Mouse (Mus musculus) monocyte, adult 2 months (primary cell): ENCODE data around the gene Inf2.

ENCODE experiments used
- DNase-seq, 2 experiments: peaks; one replicate each; pipeline ENCODE4 v3.0.0; 2022; ENCODE audit warnings: low spot score in 2 of 2, low read depth in 1 of 2

Gene Inf2

GRCm38 (mm10) chr12:112621900-112622299 is 33.3 kb downstream of the Inf2 start:
- no peak for DNase-seq

GRCm38 (mm10) chr12:112623742-112624141 is 35.2 kb downstream of the Inf2 start:
- DNase-seq = peak in 1 of 2 experiments; percentile 61

- no peak for DNase-seq
Measured at GRCm38 (mm10) chr12:112625700-112626099, 37.1 kb downstream of the Inf2 start.

- DNase-seq = no peak
Measured at GRCm38 (mm10) chr12:112626455-112626854, 37.9 kb downstream of the Inf2 start.

GRCm38 (mm10) chr12:112627097-112627881 is 38.7 kb downstream of the Inf2 start:
- DNase-seq = no peak

GRCm38 (mm10) chr12:112628197-112628596 is 39.6 kb downstream of the Inf2 start:
- no peak for DNase-seq

GRCm38 (mm10) chr12:112628928-112629721 is 40.5 kb downstream of the Inf2 start:
- DNase-seq = peak; percentile 83 to 87

GRCm38 (mm10) chr12:112630029-112630428 is 41.4 kb downstream of the Inf2 start:
- DNase-seq = no peak

- no peak for DNase-seq
Measured at GRCm38 (mm10) chr12:112630796-112631195, 42.2 kb downstream of the Inf2 start.

GRCm38 (mm10) chr12:112631472-112631871 is 42.9 kb downstream of the Inf2 start:
- no peak for DNase-seq

- no peak for DNase-seq
Measured at GRCm38 (mm10) chr12:112632084-112632777, 43.6 kb downstream of the Inf2 start.

GRCm38 (mm10) chr12:112632907-112633306 is 44.3 kb downstream of the Inf2 start:
- peak in 1 of 2 experiments; percentile 52 for DNase-seq

GRCm38 (mm10) chr12:112633686-112634085 is 45.1 kb downstream of the Inf2 start:
- no peak for DNase-seq

- no peak for DNase-seq
Measured at GRCm38 (mm10) chr12:112639526-112639925, 50.9 kb downstream of the Inf2 start.

GRCm38 (mm10) chr12:112643126-112643525 is 54.5 kb downstream of the Inf2 start:
- DNase-seq = no peak

GRCm38 (mm10) chr12:112644180-112644854 is 55.7 kb downstream of the Inf2 start, which contains the start of gene Siva1:
Gene Siva1 (plus strand): TSS chr12:112644679.
- DNase-seq = peak; percentile 96 to 98

GRCm38 (mm10) chr12:112644855-112645506 is 56.4 kb downstream of the Inf2 start:
- DNase-seq = no peak

- no peak for DNase-seq
Measured at GRCm38 (mm10) chr12:112646139-112646538, 57.6 kb downstream of the Inf2 start.

- DNase-seq = no peak
Measured at GRCm38 (mm10) chr12:112648081-112648480, 59.5 kb downstream of the Inf2 start.

GRCm38 (mm10) chr12:112651778-112652439 is 63.3 kb downstream of the Inf2 start:
- no peak for DNase-seq
